28 mouse cellular contexts compared by ENCODE assay signal in genomic region chr1:59268931-59269330, GRCm38 (mm10). TPM values are rescaled to one million over a fixed set of nuclear protein-coding genes. Genes with fewer than 3 reads are reported as not detected.
DNase-seq lines count a peak whose midpoint lies in the region; ATAC-seq and TF ChIP-seq lines count a peak whose summit lies in the region.
"Had no signal": no experiment of that assay in that cellular context is flagged by ENCODE, and none has a peak within 500 bp of the region (broad histone marks: within the 10 kb centered on the region; RNA-seq: fewer than 3 reads in every experiment).

No protein-coding gene starts in this region.

- dilution Hi-C loops in CH12.LX (cut with MboI; ENCODE audit: extremely low pct_ligation_motif_present, extremely low pct_unique_long_range_greater_than_20kb, low sequenced_read_pairs), result no loop called here

- no peak overlapping the region for H3K4me3 ChIP-seq in lung, embryonic 14.5 days (ENCODE audit: low read depth, low read length)
- no peak overlapping the region for H3K4me3 ChIP-seq in lung, adult 2 months (replicated peaks; ENCODE audit: extremely low read depth, low read depth, low read length)
- H3K4me3 ChIP-seq in CH12.LX (replicated peaks in 1 of 3; ENCODE audit: low read depth in 2 of 3, low read length in 2 of 3, poor library complexity in 1 of 3), result no peak overlapping the region
- H3K4me3 ChIP-seq in limb, embryonic 10.5 days, result no peak overlapping the region
- H3K4me3 ChIP-seq in hindbrain, embryonic 14.5 days (replicated peaks; ENCODE audit: low read length), result no peak overlapping the region
- no peak overlapping the region for H3K4me3 ChIP-seq in hindbrain, embryonic 12.5 days
- H3K4me3 ChIP-seq: erythroblast, embryonic 14.5 days; intestine, embryonic 15.5 days; limb, embryonic 13.5 days had no signal

- H3K4me2 ChIP-seq in lung, embryonic 14.5 days, result no peak overlapping the region
- no peak overlapping the region for H3K4me2 ChIP-seq in CH12.LX (ENCODE audit: insufficient read depth, low read depth, poor library complexity, severe bottlenecking)
- no peak overlapping the region for H3K4me2 ChIP-seq in hindbrain, embryonic 14.5 days (replicated peaks)
- no peak overlapping the region for H3K4me2 ChIP-seq in hindbrain, embryonic 12.5 days (replicated peaks)
- H3K4me2 ChIP-seq: intestine, embryonic 15.5 days; liver, embryonic 11.5 days had no signal

- 43% methylated on average over 8 of the region's 8 CpGs for WGBS in lung, embryonic 14.5 days
- WGBS in lung, adult 2 months, result 39% methylated on average over 8 of the region's 8 CpGs
- WGBS in limb, embryonic 10.5 days, result 51% methylated on average over 8 of the region's 8 CpGs
- 65% methylated on average over 8 of the region's 8 CpGs for WGBS in hindbrain, embryonic 14.5 days
- 60% methylated on average over 8 of the region's 8 CpGs for WGBS in hindbrain, embryonic 12.5 days

- in situ Hi-C loops in CH12.LX (cut with MboI; ENCODE audit: low pct_ligation_motif_present, low pct_unique_long_range_greater_than_20kb, low sequenced_read_pairs), result no loop called here

- no peak for TF ChIP-seq POLR2A in lung, adult 2 months (IDR thresholded peaks at IDR 0.05; ENCODE audit: borderline replicate concordance, extremely low read depth, low read depth, low read length)
- TF ChIP-seq POLR2A in CH12.LX (IDR thresholded peaks at IDR 0.05; ENCODE audit: low read depth, low read length), result no peak

- H3K36me3 ChIP-seq in lung, embryonic 14.5 days (ENCODE audit: insufficient read depth), result no peaks in the 10 kb centered on the region
- no peaks in the 10 kb centered on the region for H3K36me3 ChIP-seq in CH12.LX (replicated peaks in 1 of 2; ENCODE audit: control insufficient read depth in 1 of 2, insufficient read depth in 1 of 2, low read length in 1 of 2)
- no peaks in the 10 kb centered on the region for H3K36me3 ChIP-seq in limb, embryonic 10.5 days
- no peaks in the 10 kb centered on the region for H3K36me3 ChIP-seq in hindbrain, embryonic 14.5 days (replicated peaks; ENCODE audit: control insufficient read depth, insufficient read depth)
- no peaks in the 10 kb centered on the region for H3K36me3 ChIP-seq in hindbrain, embryonic 12.5 days
- H3K36me3 ChIP-seq: G1E; intestine, embryonic 15.5 days; limb, embryonic 13.5 days had no signal

- H3K27me3 ChIP-seq in lung, embryonic 14.5 days (ENCODE audit: insufficient read depth, low read length), result no peaks in the 10 kb centered on the region
- H3K27me3 ChIP-seq in CH12.LX (replicated peaks), result no peaks in the 10 kb centered on the region
- H3K27me3 ChIP-seq in limb, embryonic 10.5 days (ENCODE audit: low read depth, poor library complexity, severe bottlenecking), result no peaks in the 10 kb centered on the region
- H3K27me3 ChIP-seq in hindbrain, embryonic 14.5 days (ENCODE audit: control insufficient read depth, insufficient read depth, low read length), result no peaks in the 10 kb centered on the region
- H3K27me3 ChIP-seq in hindbrain, embryonic 12.5 days, result no peaks in the 10 kb centered on the region
- H3K27me3 ChIP-seq: intestine, embryonic 15.5 days; limb, embryonic 13.5 days had no signal

- TF ChIP-seq RAD21 in CH12.LX (IDR thresholded peaks at IDR 0.05; ENCODE audit: low read depth, low read length), result no peak

- no peaks in the 10 kb centered on the region for H3K9me3 ChIP-seq in lung, embryonic 14.5 days (ENCODE audit: low read depth, low read length)
- no peaks in the 10 kb centered on the region for H3K9me3 ChIP-seq in CH12.LX (replicated peaks; ENCODE audit: low read length)
- H3K9me3 ChIP-seq in limb, embryonic 10.5 days (replicated peaks), result no peaks in the 10 kb centered on the region
- H3K9me3 ChIP-seq in hindbrain, embryonic 14.5 days (ENCODE audit: control insufficient read depth, low read length), result no peaks in the 10 kb centered on the region
- no peaks in the 10 kb centered on the region for H3K9me3 ChIP-seq in hindbrain, embryonic 12.5 days (replicated peaks)
- H3K9me3 ChIP-seq: G1E; intestine, embryonic 15.5 days; limb, embryonic 13.5 days had no signal

- ATAC-seq in lung, embryonic 14.5 days (ENCODE audit: insufficient read depth), result no peak
- ATAC-seq in hindbrain, embryonic 14.5 days (ENCODE audit: low FRiP score), result no peak
- no peak for ATAC-seq in hindbrain, embryonic 12.5 days (ENCODE audit: low FRiP score)
- ATAC-seq: forebrain, embryonic 16.5 days; intestine, embryonic 15.5 days; liver, postnatal 0 days had no signal

- no peak overlapping the region for H3K9ac ChIP-seq in lung, embryonic 14.5 days
- H3K9ac ChIP-seq in CH12.LX (ENCODE audit: insufficient read depth, low read depth), result no peak overlapping the region
- H3K9ac ChIP-seq in hindbrain, embryonic 14.5 days, result no peak overlapping the region
- H3K9ac ChIP-seq in hindbrain, embryonic 12.5 days, result no peak overlapping the region
- H3K9ac ChIP-seq: intestine, embryonic 15.5 days; limb, embryonic 13.5 days; liver, postnatal 0 days had no signal

- TF ChIP-seq CTCF in lung, embryonic 14.5 days (IDR thresholded peaks at IDR 0.05; ENCODE audit: low read depth), result no peak
- TF ChIP-seq CTCF in lung, adult 2 months (IDR thresholded peaks at IDR 0.05; ENCODE audit: insufficient read depth, low read length), result no peak
- TF ChIP-seq CTCF in CH12.LX (conservative IDR thresholded peaks at IDR 0.05 in 1 of 2, IDR thresholded peaks at IDR 0.05 in 1 of 2; ENCODE audit: low read depth in 2 of 2, low read length in 2 of 2), result no peak

- DNase-seq in lung, embryonic 14.5 days, result peak; percentile 21
- DNase-seq in lung, adult 2 months, result no peak
- peak; percentile 14 for DNase-seq in CH12.LX (ENCODE audit: extremely low read depth)
- peak; percentile 57 for DNase-seq in MEL-GATA-1-ER (ENCODE audit: extremely low read depth, low read depth)
- no peak for DNase-seq in limb, embryonic 10.5 days (ENCODE audit: low spot score)
- DNase-seq in kidney, postnatal 10 days, result no peak
- DNase-seq in hindbrain, embryonic 14.5 days (ENCODE audit: low spot score), result no peak
- DNase-seq: adrenal gland, postnatal 10 days; B cell, adult 2 months; cerebellum, adult 9-11 months; embryo, embryonic 11 days; gastrocnemius, postnatal 10 days; heart, postnatal 4 days; kidney, adult 2 months; kidney, postnatal 4 days; liver, postnatal 0 days; lung, postnatal 10 days; midbrain, embryonic 14.5 days; thymus, postnatal 4 days had no signal

- H3K4me1 ChIP-seq in lung, embryonic 14.5 days (ENCODE audit: insufficient read depth), result 0 out of 2 replicates have a peak, but pooled peaks cover 5% of the 10 kb centered on the region
- no peaks in the 10 kb centered on the region for H3K4me1 ChIP-seq in lung, adult 2 months (ENCODE audit: control insufficient read depth, insufficient read depth, low read length)
- H3K4me1 ChIP-seq in CH12.LX (ENCODE audit: control insufficient read depth in 1 of 2, insufficient read depth in 2 of 2), result peaks cover 3 to 11% of the 10 kb centered on the region in 2 experiments
- peaks cover 42% of the 10 kb centered on the region for H3K4me1 ChIP-seq in limb, embryonic 10.5 days
- H3K4me1 ChIP-seq in hindbrain, embryonic 14.5 days (replicated peaks; ENCODE audit: control insufficient read depth, insufficient read depth, low read length), result 0 out of 2 replicates have a peak, but pooled peaks cover 4% of the 10 kb centered on the region
- H3K4me1 ChIP-seq in hindbrain, embryonic 12.5 days, result peaks cover 18% of the 10 kb centered on the region; the same call in 1 of the 2 replicates

- no peak overlapping the region for H3K27ac ChIP-seq in lung, embryonic 14.5 days (ENCODE audit: low read depth)
- no peak overlapping the region for H3K27ac ChIP-seq in CH12.LX (ENCODE audit: insufficient read depth, low read depth)
- peak overlapping the region; percentile 86 for H3K27ac ChIP-seq in limb, embryonic 10.5 days
- H3K27ac ChIP-seq in hindbrain, embryonic 14.5 days, result no peak overlapping the region
- no peak overlapping the region for H3K27ac ChIP-seq in hindbrain, embryonic 12.5 days
- H3K27ac ChIP-seq: intestine, embryonic 15.5 days; macrophage had no signal

- H3K79me2 ChIP-seq in CH12.LX (replicated peaks; ENCODE audit: control insufficient read depth, extremely low read depth, insufficient read depth, poor library complexity, severe bottlenecking), result no peaks in the 10 kb centered on the region

- no peak for TF ChIP-seq EP300 in CH12.LX (IDR thresholded peaks at IDR 0.05; ENCODE audit: low read length)

TF ChIP-seq in CH12.LX, 34 proteins besides CTCF, POLR2A, EP300 and RAD21 (continues in another document):
- TF ChIP-seq MXI1 (IDR thresholded peaks at IDR 0.05; ENCODE audit: low read depth, low read length), result no peak
- no peak for TF ChIP-seq TBP (conservative IDR thresholded peaks at IDR 0.05; ENCODE audit: low read depth, low read length)
- TF ChIP-seq KAT2A (IDR thresholded peaks at IDR 0.05; ENCODE audit: insufficient replicate concordance, low read length), result no peak
- TF ChIP-seq CHD1 (IDR thresholded peaks at IDR 0.05; ENCODE audit: low read depth, low read length), result no peak
- no peak for TF ChIP-seq PAX5 (IDR thresholded peaks at IDR 0.05; ENCODE audit: low read length)
- no peak for TF ChIP-seq NELFE (IDR thresholded peaks at IDR 0.05; ENCODE audit: low read depth, low read length)
- no peak for TF ChIP-seq USF2 (conservative IDR thresholded peaks at IDR 0.05; ENCODE audit: low read depth, low read length)
- no peak for TF ChIP-seq SMC3 (IDR thresholded peaks at IDR 0.05; ENCODE audit: low read depth, low read length)
- TF ChIP-seq MAZ (IDR thresholded peaks at IDR 0.05; ENCODE audit: low read depth, low read length), result no peak

RNA-seq across cellular contexts. Expression of gene Cdk15, which starts 12.2 kb away (rescaled TPM):
- 0.16 TPM in 1 of 2 replicates, not detected in the other for polyA plus RNA-seq in lung, embryonic 14.5 days (2014; fragmentation: Nextera tagmentation; extraction: Ambion mirVana)
- polyA plus RNA-seq in lung, adult 2 months (2012; rRNA removed), result 0.07 TPM in 1 of 2 replicates, not detected in the other
- total RNA-seq in CH12.LX (2012; rRNA removed) (0.13 TPM in 1 of 2 replicates, not detected in the other), CH12.LX (2014; rRNA removed) (not detected in 2 replicates)
- polyA plus RNA-seq in CH12.LX (2012; ENCODE audit: insufficient read length, low read depth), result not detected in 2 replicates
- polyA plus RNA-seq in limb, embryonic 10.5 days (2016; fragmentation: Nextera tagmentation; extraction: Ambion mirVana), result 0.08 and 0.26 TPM in 2 replicates
- 0.82 and 0.88 TPM in 2 replicates for polyA plus RNA-seq in hindbrain, embryonic 14.5 days (2014; fragmentation: Nextera tagmentation; extraction: Ambion mirVana)
- 1.4 and 2.0 TPM in 2 replicates for polyA plus RNA-seq in hindbrain, embryonic 12.5 days (2016; fragmentation: Nextera tagmentation; extraction: Ambion mirVana)
- total RNA-seq: adrenal gland, postnatal 10 days; G1E; heart, postnatal 4 days; monocyte, adult 5-6 weeks had no signal
- polyA plus RNA-seq: erythroblast, embryonic 14.5 days had no signal

RNA-seq across cellular contexts. Expression of gene Als2, which starts 31.9 kb away (rescaled TPM):
- polyA plus RNA-seq in lung, embryonic 14.5 days (2014; fragmentation: Nextera tagmentation; extraction: Ambion mirVana), result 12.5 and 13.5 TPM in 2 replicates
- polyA plus RNA-seq in lung, adult 2 months (2012; rRNA removed), result 4.4 and 5.4 TPM in 2 replicates
- total RNA-seq in CH12.LX (2012; rRNA removed) (13.4 and 16.5 TPM in 2 replicates), CH12.LX (2014; rRNA removed) (25.0 and 27.5 TPM in 2 replicates)
- 41.0 and 42.6 TPM in 2 replicates for polyA plus RNA-seq in CH12.LX (2012; ENCODE audit: insufficient read length, low read depth)
- 11.0 and 13.2 TPM in 2 replicates for polyA plus RNA-seq in limb, embryonic 10.5 days (2016; fragmentation: Nextera tagmentation; extraction: Ambion mirVana)
- polyA plus RNA-seq in hindbrain, embryonic 14.5 days (2014; fragmentation: Nextera tagmentation; extraction: Ambion mirVana), result 21.7 and 22.6 TPM in 2 replicates
- 24.6 and 24.9 TPM in 2 replicates for polyA plus RNA-seq in hindbrain, embryonic 12.5 days (2016; fragmentation: Nextera tagmentation; extraction: Ambion mirVana)

Comparison
In these comparisons a context has a peak if more than half of its experiments do, and no peak if none do; other contexts are left out.
1. DNase-seq: peak in lung, embryonic 14.5 days (single experiment), CH12.LX (single experiment) and MEL-GATA-1-ER (single experiment); none in lung, adult 2 months (single experiment), limb, embryonic 10.5 days (single experiment), kidney, postnatal 10 days (single experiment) and hindbrain, embryonic 14.5 days (single experiment).